Mouse (Mus musculus): ENCODE measurements around the gene Hist3h2ba. TPM values are rescaled to one million over a fixed set of nuclear protein-coding genes. Genes with fewer than 3 reads are reported as not detected.

The Hist3h2ba gene
- total and polyA plus RNA-seq, 3 experiments: 0.21 to 48.2 TPM; not detected in 1

DNA sequence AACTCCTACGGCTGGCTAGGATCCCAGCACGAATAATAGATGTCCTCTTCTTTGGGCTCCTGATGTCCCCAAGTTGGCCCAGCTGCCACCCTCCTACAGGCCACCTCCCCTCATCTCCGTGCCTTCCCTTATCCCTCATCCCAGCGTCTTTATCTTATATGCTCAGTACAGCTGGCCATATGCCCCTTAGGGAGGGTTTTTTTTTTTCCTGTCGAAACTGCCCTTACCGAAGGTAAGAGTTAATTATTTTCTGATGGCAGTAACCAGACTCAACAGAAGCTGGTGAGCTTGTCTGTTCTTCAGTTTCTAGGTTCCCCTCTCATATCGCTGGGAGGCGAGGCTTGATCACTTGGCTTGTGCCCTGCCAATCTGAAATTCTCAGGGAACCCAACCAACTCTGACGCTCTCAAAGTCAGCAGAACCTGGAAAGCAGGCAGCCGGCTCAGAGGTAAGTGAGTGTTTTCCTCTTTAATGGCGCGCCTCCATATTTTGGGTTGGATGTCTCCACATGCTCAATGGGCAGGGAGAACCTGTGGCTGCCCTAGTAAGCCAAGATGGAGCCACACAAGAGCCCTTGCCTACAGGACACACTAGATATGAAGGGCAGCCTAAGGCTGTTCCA, 30.9 kb upstream of the Hist3h2ba start, which contains the start of gene Btnl10:
Gene Btnl10 (plus strand): TSS at position 164 of the 622 bp plus-strand sequence.
- Histone ChIP-seq H3K27me3 (ENCODE audit: control insufficient read depth in 1 of 2, insufficient read depth in 2 of 2, low read length in 2 of 2) (no peaks in the 10 kb centered on the region), H3K4me1 (ENCODE audit: control insufficient read depth in 1 of 2, insufficient read depth in 2 of 2, low read length in 2 of 2) (peaks cover 8 to 24% of the 10 kb centered on the region in 2 experiments), H3K79me2 (ENCODE audit: control insufficient read depth, insufficient read depth, low read length, poor library complexity) (no peaks in the 10 kb centered on the region), H3K36me3 (ENCODE audit: control insufficient read depth in 1 of 2, insufficient read depth in 2 of 2, low read length in 2 of 2) (peaks cover 0 to 16% of the 10 kb centered on the region in 2 experiments; a peak in 2 of 4 replicates), H3K9me3 (replicated peaks; ENCODE audit: insufficient read depth, low read length) (no peaks in the 10 kb centered on the region), H3K27ac (ENCODE audit: control insufficient read depth, low read depth, low read length) (peak within 1 kb of the TSS; percentile 25), H3K9ac (ENCODE audit: control insufficient read depth, low read depth, low read length, poor library complexity, severe bottlenecking) (peak within 1 kb of the TSS; percentile 25), H3K4me3 (ENCODE audit: control insufficient read depth in 1 of 2, insufficient read depth in 1 of 2, low read depth in 2 of 2, low read length in 2 of 2) (peak within 1 kb of the TSS; percentile 17 to 44)
- TF ChIP-seq GABPA (IDR thresholded peaks at IDR 0.05; ENCODE audit: low read depth, low read length): no peak
- peak; percentile 74 for TF ChIP-seq ETS1 (IDR thresholded peaks at IDR 0.05; ENCODE audit: low read depth, low read length)
- TF ChIP-seq ZNF384 (IDR thresholded peaks at IDR 0.05; ENCODE audit: low read depth, low read length): peak; percentile 95
- no peak for TF ChIP-seq POLR2AphosphoS5 (IDR thresholded peaks at IDR 0.05; ENCODE audit: borderline replicate concordance, low read depth, low read length)
- peak; percentile 91 for TF ChIP-seq TCF12 (IDR thresholded peaks at IDR 0.05; ENCODE audit: low read depth, low read length)
- peak; percentile 50 for TF ChIP-seq MXI1 (IDR thresholded peaks at IDR 0.05; ENCODE audit: low read depth, low read length)
- TF ChIP-seq TAL1 (IDR thresholded peaks at IDR 0.05; ENCODE audit: low read length): peak; percentile 70
- TF ChIP-seq TBP (IDR thresholded peaks at IDR 0.05; ENCODE audit: low read depth, low read length): no peak
- 0 out of 2 replicates have a peak, but pooled peaks have one; percentile 17 for TF ChIP-seq USF1 (IDR thresholded peaks at IDR 0.05; ENCODE audit: low read depth, low read length)
- TF ChIP-seq SIN3A (IDR thresholded peaks at IDR 0.05; ENCODE audit: low read length): peak; percentile 82
- no peak for TF ChIP-seq RAD21 (IDR thresholded peaks at IDR 0.05; ENCODE audit: low read depth, low read length)
- TF ChIP-seq CHD2 (IDR thresholded peaks at IDR 0.05; ENCODE audit: low read length): no peak
- peak; percentile 62 to 83 for TF ChIP-seq EP300 (IDR thresholded peaks at IDR 0.05; ENCODE audit: low read depth in 1 of 2, low read length in 2 of 2)
- TF ChIP-seq HCFC1 (IDR thresholded peaks at IDR 0.05; ENCODE audit: low read depth, low read length): no peak
- TF ChIP-seq RCOR1 (IDR thresholded peaks at IDR 0.05; ENCODE audit: low read depth, low read length): peak; percentile 67; the same call in 1 of the 2 replicates
- TF ChIP-seq ZC3H11A (IDR thresholded peaks at IDR 0.05; ENCODE audit: low read depth, low read length): no peak; the same call in 1 of the 2 replicates
- TF ChIP-seq KAT2A (conservative IDR thresholded peaks at IDR 0.05; ENCODE audit: low read depth, low read length): 0 out of 2 replicates have a peak, but pooled peaks have one; percentile 27
- TF ChIP-seq MYC (IDR thresholded peaks at IDR 0.05; ENCODE audit: low read depth, low read length): no peak
- peak; percentile 69; the same call in 1 of the 2 replicates for TF ChIP-seq GATA1 (IDR thresholded peaks at IDR 0.05; ENCODE audit: low read depth, low read length)
- no peak for TF ChIP-seq ELF1 (IDR thresholded peaks at IDR 0.05; ENCODE audit: low read depth, low read length)
- no peak for TF ChIP-seq UBTF (IDR thresholded peaks at IDR 0.05; ENCODE audit: borderline replicate concordance, insufficient read depth, low read depth, low read length)
- no peak for TF ChIP-seq CTCF (IDR thresholded peaks at IDR 0.05 in 2 of 3, conservative IDR thresholded peaks at IDR 0.05 in 1 of 3; ENCODE audit: control insufficient read depth in 1 of 3, insufficient read depth in 1 of 3, low read depth in 2 of 3, low read length in 3 of 3, poor library complexity in 1 of 3, severe bottlenecking in 1 of 3)
- no peak for TF ChIP-seq POLR2A (IDR thresholded peaks at IDR 0.05; ENCODE audit: control insufficient read depth in 1 of 2, insufficient read depth in 1 of 2, low read depth in 1 of 2, low read length in 2 of 2, poor library complexity in 1 of 2)
- peak; percentile 37; the same call in 1 of the 2 replicates for TF ChIP-seq CHD1 (IDR thresholded peaks at IDR 0.05; ENCODE audit: low read depth, low read length)
- TF ChIP-seq MAZ (IDR thresholded peaks at IDR 0.05; ENCODE audit: low read depth, low read length): peak; percentile 56; the same call in 1 of the 2 replicates
- peak; percentile 61; the same call in 1 of the 2 replicates for TF ChIP-seq BHLHE40 (IDR thresholded peaks at IDR 0.05; ENCODE audit: borderline replicate concordance, low read depth, low read length)
- TF ChIP-seq ZKSCAN1 (IDR thresholded peaks at IDR 0.05; ENCODE audit: low read depth, low read length): no peak
- TF ChIP-seq MAFK (IDR thresholded peaks at IDR 0.05; ENCODE audit: borderline replicate concordance, low read depth, low read length): no peak
- TF ChIP-seq NRF1 (IDR thresholded peaks at IDR 0.05; ENCODE audit: insufficient read depth, low read depth, low read length, poor library complexity, severe bottlenecking): no peak
- 0 out of 2 replicates have a peak, but pooled peaks have one; percentile 10 for TF ChIP-seq MAX (IDR thresholded peaks at IDR 0.05; ENCODE audit: low read length)
- peak; percentile 77 for DNase-seq (ENCODE audit: low read depth, low spot score)

Measured in MEL (cell line).